Mouse (Mus musculus) thymus, postnatal 4 days (tissue): Measurements from ENCODE around the gene Gm17469.
"Not testable (repeated sequence)": the region's sequence is repeated elsewhere in the genome, so short reads cannot be mapped to it uniquely, and the experiment has no call there.

Experiments
- DNase-seq: peaks from one replicate; pipeline ENCODE4 v3.0.0; 2021

Gene Gm17469

DNA sequence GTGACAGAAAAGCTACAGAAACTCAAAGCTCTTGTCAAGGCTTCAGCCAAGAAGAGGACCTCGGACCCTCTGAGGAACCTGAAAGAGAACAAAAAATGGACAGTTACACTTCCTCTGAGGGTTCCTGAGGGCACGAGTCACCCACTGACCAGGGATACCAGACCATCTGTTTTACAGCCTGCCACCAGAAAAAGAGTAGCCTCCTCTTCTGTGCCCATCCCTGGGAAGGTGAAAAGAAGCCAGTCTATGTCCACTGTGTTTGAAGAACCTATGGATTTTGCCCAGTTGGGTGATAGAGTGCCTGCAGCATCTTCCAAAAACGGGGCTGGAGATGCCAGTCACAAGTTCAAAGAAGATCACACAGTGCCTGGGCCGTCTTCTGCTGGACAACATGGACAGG lies at the start of gene Gm17469:
Gm17469 (plus strand) TSS at position 301 of the 400 bp plus-strand sequence.
- not testable (repeated sequence) for DNase-seq
